Comparison of ENCODE assay signal across 33 mouse cellular contexts in genomic region chr4:149218476-149218875, GRCm38 (mm10).
"Had no signal": no experiment of that assay in that cellular context is flagged by ENCODE, and none has a peak within 500 bp of the region (broad histone marks: within the 10 kb centered on the region; RNA-seq: fewer than 3 reads in every experiment).

No protein-coding gene starts in this region.

- H3K4me3 ChIP-seq: heart, embryonic 10.5 days; heart, embryonic 12.5 days; heart, embryonic 13.5 days; heart, embryonic 15.5 days; hindbrain, embryonic 10.5 days; hindbrain, embryonic 12.5 days; hindbrain, embryonic 13.5 days; hindbrain, embryonic 15.5 days; intestine, embryonic 15.5 days; kidney, embryonic 15.5 days; left cerebral cortex, adult 2 months had no signal

- H3K27me3 ChIP-seq: heart, embryonic 12.5 days; heart, embryonic 13.5 days; heart, embryonic 15.5 days; hindbrain, embryonic 12.5 days; hindbrain, embryonic 13.5 days; hindbrain, embryonic 15.5 days; intestine, embryonic 15.5 days; kidney, embryonic 15.5 days had no signal

- DNase-seq: heart, postnatal 10 days; heart, postnatal 14 days; heart, postnatal 36 days; heart, postnatal 4 days; kidney, adult 11 months; kidney, adult 18-20 months; kidney, adult 2 months; kidney, adult 8-10 months; kidney, adult 9 months; kidney, postnatal 10 days; kidney, postnatal 14 days; kidney, postnatal 25 days; kidney, postnatal 36 days; kidney, postnatal 4 days; layer of hippocampus, adult 9-11 months; layer of hippocampus, postnatal 36 days had no signal

- H3K4me2 ChIP-seq: heart, embryonic 11.5 days; heart, embryonic 12.5 days; heart, embryonic 13.5 days; heart, embryonic 15.5 days; hindbrain, embryonic 12.5 days; hindbrain, embryonic 13.5 days; hindbrain, embryonic 15.5 days; intestine, embryonic 15.5 days; kidney, embryonic 15.5 days had no signal

- H3K4me1 ChIP-seq: heart, embryonic 10.5 days had no signal

- H3K9ac ChIP-seq: heart, embryonic 12.5 days; heart, embryonic 13.5 days; heart, embryonic 15.5 days; hindbrain, embryonic 12.5 days; hindbrain, embryonic 13.5 days; hindbrain, embryonic 15.5 days; intestine, embryonic 15.5 days; kidney, embryonic 15.5 days had no signal

- H3K36me3 ChIP-seq: intestine, embryonic 15.5 days had no signal

- H3K27ac ChIP-seq: heart, embryonic 10.5 days; heart, embryonic 13.5 days; heart, embryonic 15.5 days; hindbrain, embryonic 12.5 days; hindbrain, embryonic 13.5 days; intestine, embryonic 15.5 days; kidney, embryonic 15.5 days; kidney, postnatal 0 days; left cerebral cortex, adult 2 months had no signal

- ATAC-seq: hindbrain, embryonic 16.5 days; inflammation-experienced regulatory T-cells, adult 6 months; intestine, embryonic 15.5 days; intestine, embryonic 16.5 days; intestine, postnatal 0 days had no signal

- H3K9me3 ChIP-seq: heart, embryonic 10.5 days; heart, embryonic 13.5 days; heart, embryonic 15.5 days; hindbrain, embryonic 10.5 days; hindbrain, embryonic 12.5 days; hindbrain, embryonic 13.5 days; hindbrain, embryonic 15.5 days; intestine, embryonic 15.5 days; kidney, embryonic 15.5 days had no signal
